In genomic region chr17:29033569-29034061, GRCm38 (mm10) we compare ENCODE assay signal across 7 mouse cellular contexts. TPM values are rescaled to one million over a fixed set of nuclear protein-coding genes. Genes with fewer than 3 reads are reported as not detected.
A peak's percentile ranks its signal among the peaks of the same experiment; 100 is the strongest.
DNase-seq lines count a peak whose midpoint lies in the region; ATAC-seq and TF ChIP-seq lines count a peak whose summit lies in the region.

No protein-coding gene starts in this region.

- H3K9me3 ChIP-seq in forebrain, postnatal 0 days (ENCODE audit: low read length), result no peaks in the 10 kb centered on the region
- H3K9me3 ChIP-seq in limb, embryonic 14.5 days (ENCODE audit: control insufficient read depth, low read length), result no peaks in the 10 kb centered on the region

- TF ChIP-seq CTCF in forebrain, postnatal 0 days (IDR thresholded peaks at IDR 0.05; ENCODE audit: low read depth), result no peak

- no peak for ATAC-seq in forebrain, postnatal 0 days
- no peak for ATAC-seq in limb, embryonic 14.5 days (ENCODE audit: low FRiP score, low read depth)
- ATAC-seq in megakaryocyte progenitor cell, adult 5-6 weeks (replicated peaks; ENCODE audit: poor library complexity), result no peak

- H3K27ac ChIP-seq in forebrain, postnatal 0 days (ENCODE audit: low read depth, low read length), result 0 out of 2 replicates have a peak overlapping the region, but pooled peaks have one; percentile 99
- H3K27ac ChIP-seq in limb, embryonic 14.5 days (replicated peaks; ENCODE audit: low read depth, low read length), result peak overlapping the region; percentile 99

- H3K36me3 ChIP-seq in forebrain, postnatal 0 days (ENCODE audit: insufficient read depth), result peaks cover 21% of the 10 kb centered on the region
- H3K36me3 ChIP-seq in limb, embryonic 14.5 days (ENCODE audit: control insufficient read depth, insufficient read depth, low read length), result peaks cover 30% of the 10 kb centered on the region

- no peaks in the 10 kb centered on the region for H3K27me3 ChIP-seq in forebrain, postnatal 0 days (ENCODE audit: insufficient read depth, low read length)
- H3K27me3 ChIP-seq in limb, embryonic 14.5 days (ENCODE audit: control insufficient read depth, insufficient read depth, low read length), result no peaks in the 10 kb centered on the region

- peak overlapping the region; percentile 86 for H3K4me2 ChIP-seq in forebrain, postnatal 0 days (ENCODE audit: low read depth)
- peak overlapping the region; percentile 91 for H3K4me2 ChIP-seq in limb, embryonic 14.5 days (replicated peaks; ENCODE audit: low read depth, low read length, severe bottlenecking)

- peaks cover 4% of the 10 kb centered on the region; the same call in 1 of the 2 replicates for H3K4me1 ChIP-seq in forebrain, postnatal 0 days (ENCODE audit: insufficient read depth)
- H3K4me1 ChIP-seq in limb, embryonic 14.5 days (ENCODE audit: control insufficient read depth, insufficient read depth, low read length), result peaks cover 17% of the 10 kb centered on the region

- peak overlapping the region; percentile 84 for H3K9ac ChIP-seq in forebrain, postnatal 0 days
- H3K9ac ChIP-seq in limb, embryonic 14.5 days (ENCODE audit: low read depth, low read length, severe bottlenecking), result peak overlapping the region; percentile 98

- under 1% methylated on average over 6 of the region's 6 CpGs for WGBS in forebrain, postnatal 0 days
- WGBS in limb, embryonic 14.5 days, result under 1% methylated on average over 6 of the region's 6 CpGs

- H3K4me3 ChIP-seq in forebrain, postnatal 0 days (ENCODE audit: low read depth, low read length), result peak overlapping the region; percentile 63
- H3K4me3 ChIP-seq in limb, embryonic 14.5 days (replicated peaks; ENCODE audit: low read length), result peak overlapping the region; percentile 66

- no peak for TF ChIP-seq POLR2A in limb, embryonic 14.5 days (IDR thresholded peaks at IDR 0.05; ENCODE audit: borderline replicate concordance, extremely low read depth, insufficient read depth, insufficient read length)

- DNase-seq in 3T3-L1 (ENCODE audit: low read depth, low spot score) (peak; percentile 46), A20 (ENCODE audit: low read depth, low spot score) (peak; percentile 43)
- DNase-seq in forebrain, postnatal 0 days, result no peak
- DNase-seq in limb, embryonic 14.5 days (ENCODE audit: low spot score), result no peak
- DNase-seq in cerebellum, postnatal 10 days, result no peak
- DNase-seq in adrenal gland, adult 2 months, result no peak

RNA-seq across cellular contexts. Expression of gene Srsf3, which starts 1.2 kb away (rescaled TPM):
- 263 and 287 TPM in 2 replicates for total RNA-seq in forebrain, postnatal 0 days (2014; rRNA removed)
- 367 and 416 TPM in 2 replicates for polyA plus RNA-seq in forebrain, postnatal 0 days (2015; fragmentation: Nextera tagmentation; extraction: Ambion mirVana)
- polyA plus RNA-seq in limb, embryonic 14.5 days (2012; rRNA removed), result 385 and 390 TPM in 2 replicates
- 561 and 596 TPM in 2 replicates for polyA plus RNA-seq in limb, embryonic 14.5 days (2014; fragmentation: Nextera tagmentation; extraction: Ambion mirVana)
- 486 and 506 TPM in 2 replicates for total RNA-seq in megakaryocyte progenitor cell, adult 5-6 weeks (2015)
- 767 and 797 TPM in 2 replicates for total RNA-seq in megakaryocyte progenitor cell, adult 5-6 weeks (2017)
- 100 to 1,000 TPM in 1 of 2 experiments, 10 to 100 TPM in 1; 94.0 to 149 TPM for total RNA-seq in adrenal gland, adult 2 months (2021)
- 161 and 183 TPM in 2 replicates for polyA plus RNA-seq in adrenal gland, adult 2 months (2012; rRNA removed)

RNA-seq across cellular contexts. Expression of gene Stk38, which starts 25.8 kb away (rescaled TPM):
- total RNA-seq in forebrain, postnatal 0 days (2014; rRNA removed), result 49.0 and 58.8 TPM in 2 replicates
- polyA plus RNA-seq in forebrain, postnatal 0 days (2015; fragmentation: Nextera tagmentation; extraction: Ambion mirVana), result 32.8 and 43.7 TPM in 2 replicates
- polyA plus RNA-seq in limb, embryonic 14.5 days (2012; rRNA removed), result 115 TPM in 2 replicates
- 86.6 and 99.3 TPM in 2 replicates for polyA plus RNA-seq in limb, embryonic 14.5 days (2014; fragmentation: Nextera tagmentation; extraction: Ambion mirVana)
- total RNA-seq in megakaryocyte progenitor cell, adult 5-6 weeks (2015), result 84.6 and 97.1 TPM in 2 replicates
- 50.8 and 85.5 TPM in 2 replicates for total RNA-seq in megakaryocyte progenitor cell, adult 5-6 weeks (2017)
- 10 to 100 TPM; 50.5 to 52.6 TPM for total RNA-seq in adrenal gland, adult 2 months (2021)
- 151 and 161 TPM in 2 replicates for polyA plus RNA-seq in adrenal gland, adult 2 months (2012; rRNA removed)

RNA-seq across cellular contexts. Expression of gene Cdkn1a, which starts 57.2 kb away (rescaled TPM):
- total RNA-seq in forebrain, postnatal 0 days (2014; rRNA removed), result 15.3 and 20.0 TPM in 2 replicates
- 94.3 and 121 TPM in 2 replicates for polyA plus RNA-seq in forebrain, postnatal 0 days (2015; fragmentation: Nextera tagmentation; extraction: Ambion mirVana)
- polyA plus RNA-seq in limb, embryonic 14.5 days (2012; rRNA removed), result 61.6 and 63.6 TPM in 2 replicates
- polyA plus RNA-seq in limb, embryonic 14.5 days (2014; fragmentation: Nextera tagmentation; extraction: Ambion mirVana), result 114 and 164 TPM in 2 replicates
- 7.8 and 11.4 TPM in 2 replicates for total RNA-seq in megakaryocyte progenitor cell, adult 5-6 weeks (2015)
- total RNA-seq in megakaryocyte progenitor cell, adult 5-6 weeks (2017), result 1.3 and 3.6 TPM in 2 replicates
- 100 to 1,000 TPM in 1 of 2 experiments, 10 to 100 TPM in 1; 36.4 to 108 TPM for total RNA-seq in adrenal gland, adult 2 months (2021)
- 32.2 and 33.7 TPM in 2 replicates for polyA plus RNA-seq in adrenal gland, adult 2 months (2012; rRNA removed)

Comparison
In these comparisons a context has a peak if more than half of its experiments do, and no peak if none do; other contexts are left out.
1. DNase-seq: peak in 3T3-L1 (single experiment) and A20 (single experiment); none in forebrain, postnatal 0 days (single experiment), limb, embryonic 14.5 days (single experiment), cerebellum, postnatal 10 days (0 of 2) and adrenal gland, adult 2 months (single experiment).